Mouse (Mus musculus) neural tube, embryonic 14.5 days (tissue): Measurements from ENCODE around the gene Csrnp2. TPM values are rescaled to one million over a fixed set of nuclear protein-coding genes. Genes with fewer than 3 reads are reported as not detected.

Source experiments
- ATAC-seq: fragments of 200-750 bp; cut with Nextera tagmentation; 2 replicates; pipeline ENCODE4 v1.8.0; 2017; ENCODE audit warnings: low read depth, mild to moderate bottlenecking, moderate TSS enrichment, moderate library complexity
- H3K27ac ChIP-seq: fragments of 300-500 bp; sonication (generic); 2 replicates; pipeline ENCODE4 v1.5.1; 2014; ENCODE audit warnings: low read depth, mild to moderate bottlenecking, control low read depth, low read length, moderate library complexity, mixed read lengths
- H3K27me3 ChIP-seq: fragments of 300-500 bp; sonication (generic); 2 replicates; pipeline ENCODE4 v1.6.1; 2014; ENCODE audit warnings: low read length; ENCODE audit not compliant: control insufficient read depth, insufficient read depth
- H3K36me3 ChIP-seq: fragments of 300-500 bp; sonication (generic); 2 replicates; pipeline ENCODE4 v1.6.1; 2014; ENCODE audit warnings: low read length, mixed read lengths; ENCODE audit not compliant: control insufficient read depth, insufficient read depth
- H3K4me1 ChIP-seq: fragments of 300-500 bp; sonication (generic); 2 replicates; pipeline ENCODE4 v1.6.1; 2014; ENCODE audit warnings: low read length; ENCODE audit not compliant: control insufficient read depth, insufficient read depth
- H3K4me2 ChIP-seq: fragments of 300-500 bp; sonication (generic); 2 replicates; pipeline ENCODE4 v1.6.1; 2014; ENCODE audit warnings: mild to moderate bottlenecking, low read depth, low read length, control low read depth
- H3K4me3 ChIP-seq: fragments of 300-500 bp; sonication (generic); 2 replicates; pipeline ENCODE4 v1.5.1; 2014; ENCODE audit warnings: low read depth, low read length, control low read depth, mixed read lengths
- H3K9ac ChIP-seq: fragments of 300-500 bp; sonication (generic); replicated peaks from 2 replicates; pipeline ENCODE4 v1.6.1; 2014; ENCODE audit warnings: low read depth, mild to moderate bottlenecking, control low read depth, low read length, mixed read lengths
- H3K9me3 ChIP-seq: fragments of 300-500 bp; sonication (generic); 2 replicates; pipeline ENCODE4 v1.6.1; 2016; ENCODE audit warnings: low read length; ENCODE audit not compliant: control insufficient read depth
- WGBS: fragments of 180-500 bp; shearing (Covaris S2); extraction: QIAGEN DNeasy Blood & Tissue Kit; methylation state at CpG from one replicate; pipeline ENCODE4 v1.1.7; 2014; 5-methylcytosine and 5-hydroxymethylcytosine counted together
- polyA plus RNA-seq: library from polyadenylated mRNA; unstranded; fragments of >200 nt; fragmentation: Nextera tagmentation; extraction: Ambion mirVana; gene quantifications from 2 replicates; pipeline ENCODE4 v1.2.1, GENCODE M21; 2014

Gene Csrnp2
- polyA plus RNA-seq, 1 experiment from 2014 or later = 43.0 TPM

GRCm38 (mm10) chr15:100456356-100456991 is 38.8 kb downstream of the Csrnp2 start:
- WGBS = 69% methylated on average over 7 of the region's 7 CpGs
- no peak overlapping the region for H3K9ac ChIP-seq
- H3K27ac ChIP-seq = no peak overlapping the region
- no peak overlapping the region for H3K4me2 ChIP-seq
- no peak overlapping the region for H3K4me3 ChIP-seq
- ATAC-seq = no peak
- H3K36me3 ChIP-seq = no peaks in the 10 kb centered on the region
- H3K9me3 ChIP-seq = no peaks in the 10 kb centered on the region
- no peaks in the 10 kb centered on the region for H3K27me3 ChIP-seq
- H3K4me1 ChIP-seq = no peaks in the 10 kb centered on the region

GRCm38 (mm10) chr15:100452486-100452885 is 42.8 kb downstream of the Csrnp2 start:
- H3K4me2 ChIP-seq = no peak overlapping the region
- no peak overlapping the region for H3K9ac ChIP-seq
- no peaks in the 10 kb centered on the region for H3K9me3 ChIP-seq
- 85% methylated on average over 11 of the region's 11 CpGs for WGBS
- H3K4me3 ChIP-seq = no peak overlapping the region
- no peak for ATAC-seq
- no peaks in the 10 kb centered on the region for H3K27me3 ChIP-seq
- H3K4me1 ChIP-seq = 0 out of 2 replicates have a peak, but pooled peaks cover 3% of the 10 kb centered on the region
- no peak overlapping the region for H3K27ac ChIP-seq
- H3K36me3 ChIP-seq = no peaks in the 10 kb centered on the region

DNA sequence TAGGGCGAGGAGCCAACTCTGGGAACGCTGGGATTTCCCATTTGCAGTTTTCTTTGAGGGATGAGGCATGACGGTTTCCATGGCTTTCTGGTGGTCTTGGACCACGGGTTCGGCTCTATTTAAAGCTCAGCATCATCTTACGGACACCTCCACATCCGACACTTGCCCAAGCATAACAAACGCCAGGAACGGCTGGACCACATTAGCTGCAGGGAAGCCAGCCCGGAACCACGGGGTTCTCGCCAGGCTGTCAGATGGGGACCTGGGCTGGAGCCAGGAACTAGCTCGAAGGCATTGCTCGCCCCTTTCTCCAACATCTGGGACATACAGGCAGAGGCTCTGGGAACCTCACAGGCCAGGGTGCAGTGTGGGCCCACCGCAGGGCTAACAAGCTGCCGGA is 44.0 kb downstream of the Csrnp2 start:
- Histone ChIP-seq H3K27me3 (no peaks in the 10 kb centered on the region), H3K9me3 (no peaks in the 10 kb centered on the region), H3K36me3 (no peaks in the 10 kb centered on the region), H3K4me1 (0 out of 2 replicates have a peak, but pooled peaks cover 3% of the 10 kb centered on the region), H3K9ac (no peak overlapping the region), H3K27ac (no peak overlapping the region), H3K4me2 (no peak overlapping the region), H3K4me3 (no peak overlapping the region)
- no peak for ATAC-seq
- WGBS = 60% methylated on average over 16 of the region's 16 CpGs

DNA sequence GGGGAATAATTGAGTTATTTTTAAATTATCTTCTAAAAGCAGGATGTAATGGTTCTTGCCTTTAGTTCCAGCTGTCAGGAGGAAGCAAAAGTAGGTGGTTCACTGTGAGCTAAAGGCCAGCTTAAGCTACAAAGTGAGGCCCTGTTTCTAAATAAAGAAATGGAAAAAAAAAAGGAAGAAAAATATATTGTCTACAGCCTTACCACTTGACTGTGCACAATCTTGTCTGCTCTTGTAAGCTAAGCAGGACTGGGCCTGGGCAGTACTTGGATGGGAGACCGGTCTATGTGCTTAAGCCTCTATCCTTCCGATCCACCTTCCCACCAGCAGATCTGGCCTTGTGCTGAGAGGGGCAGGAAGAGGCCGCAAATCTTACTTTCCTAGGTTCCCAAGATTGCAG is 45.8 kb downstream of the Csrnp2 start:
- H3K27ac ChIP-seq = no peak overlapping the region
- 86% methylated on average over 3 of the region's 3 CpGs for WGBS
- H3K36me3 ChIP-seq = no peaks in the 10 kb centered on the region
- no peaks in the 10 kb centered on the region for H3K27me3 ChIP-seq
- H3K4me3 ChIP-seq = no peak overlapping the region
- H3K9me3 ChIP-seq = no peaks in the 10 kb centered on the region
- 0 out of 2 replicates have a peak, but pooled peaks cover 3% of the 10 kb centered on the region for H3K4me1 ChIP-seq
- H3K4me2 ChIP-seq = no peak overlapping the region
- no peak overlapping the region for H3K9ac ChIP-seq
- no peak for ATAC-seq

- H3K27ac ChIP-seq = no peak overlapping the region
- no peak for ATAC-seq
- no peaks in the 10 kb centered on the region for H3K27me3 ChIP-seq
- H3K4me1 ChIP-seq = 0 out of 2 replicates have a peak, but pooled peaks cover 3% of the 10 kb centered on the region
- no peaks in the 10 kb centered on the region for H3K9me3 ChIP-seq
- 74% methylated on average over 4 of the region's 4 CpGs for WGBS
- H3K4me3 ChIP-seq = no peak overlapping the region
- H3K9ac ChIP-seq = no peak overlapping the region
- no peak overlapping the region for H3K4me2 ChIP-seq
- H3K36me3 ChIP-seq = no peaks in the 10 kb centered on the region
These were observed 46.7 kb downstream of the Csrnp2 start for GRCm38 (mm10) chr15:100448572-100448971.

DNA sequence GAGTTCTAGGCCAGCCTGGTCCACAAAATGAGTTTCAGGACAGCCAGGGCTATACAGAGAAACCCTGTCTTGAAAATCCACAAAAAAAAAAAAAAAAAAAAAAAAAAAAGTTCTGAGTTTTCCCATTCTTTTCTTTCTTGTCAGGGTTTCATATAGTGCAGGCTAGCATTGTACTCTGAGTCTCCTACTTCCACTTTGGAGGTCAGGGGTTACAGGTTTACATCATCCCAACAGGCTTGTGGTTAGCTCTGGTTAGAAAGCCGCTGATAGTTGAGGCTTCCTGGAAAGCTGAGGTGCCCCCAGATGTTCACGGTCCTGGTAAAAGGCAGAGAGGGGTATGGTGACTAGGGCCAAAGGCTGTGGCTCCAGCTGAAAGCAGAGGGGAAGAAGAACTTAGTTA is 48.4 kb downstream of the Csrnp2 start:
- Histone ChIP-seq H3K36me3 (no peaks in the 10 kb centered on the region), H3K9me3 (no peaks in the 10 kb centered on the region), H3K4me2 (no peak overlapping the region), H3K4me1 (0 out of 2 replicates have a peak, but pooled peaks cover 3% of the 10 kb centered on the region), H3K27ac (no peak overlapping the region), H3K27me3 (no peaks in the 10 kb centered on the region), H3K9ac (no peak overlapping the region), H3K4me3 (no peak overlapping the region)
- 88% methylated on average over 2 of the region's 2 CpGs for WGBS
- no peak for ATAC-seq

- peak; percentile 98 for ATAC-seq
- Histone ChIP-seq H3K4me1 (no peaks in the 10 kb centered on the region), H3K4me3 (peak overlapping the region; percentile 33), H3K36me3 (no peaks in the 10 kb centered on the region), H3K27ac (peak overlapping the region; percentile 85), H3K27me3 (no peaks in the 10 kb centered on the region), H3K4me2 (peak overlapping the region; percentile 75), H3K9me3 (no peaks in the 10 kb centered on the region), H3K9ac (peak overlapping the region; percentile 52)
- 8% methylated on average over 22 of the region's 31 CpGs for WGBS
These were observed 52.0 kb downstream of the Csrnp2 start for GRCm38 (mm10) chr15:100443126-100443922.

DNA sequence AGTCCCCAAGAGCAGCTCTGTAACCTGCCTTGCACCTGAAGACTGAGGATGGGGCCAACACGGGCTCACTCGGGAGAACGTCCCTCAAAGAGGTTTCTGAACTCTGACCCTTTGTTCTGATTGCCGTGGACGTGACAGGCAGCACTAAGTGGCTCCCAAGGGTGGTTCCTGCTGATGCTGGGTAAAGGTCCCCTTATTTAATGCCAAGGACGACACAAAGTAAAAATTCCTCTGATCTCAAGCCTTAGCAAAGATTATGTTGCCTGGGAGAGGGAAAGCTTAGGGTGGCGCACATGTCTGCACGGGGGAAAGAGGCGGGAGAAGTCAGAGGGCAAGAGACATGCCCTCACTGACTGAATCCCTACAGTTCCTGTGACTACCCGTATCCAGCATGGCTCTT is 58.8 kb downstream of the Csrnp2 start:
- no peak for ATAC-seq
- 71% methylated on average over 10 of the region's 10 CpGs for WGBS
- Histone ChIP-seq H3K9me3 (no peaks in the 10 kb centered on the region), H3K4me2 (no peak overlapping the region), H3K36me3 (no peaks in the 10 kb centered on the region), H3K4me3 (no peak overlapping the region), H3K27me3 (no peaks in the 10 kb centered on the region), H3K9ac (no peak overlapping the region), H3K27ac (no peak overlapping the region), H3K4me1 (no peaks in the 10 kb centered on the region)

DNA sequence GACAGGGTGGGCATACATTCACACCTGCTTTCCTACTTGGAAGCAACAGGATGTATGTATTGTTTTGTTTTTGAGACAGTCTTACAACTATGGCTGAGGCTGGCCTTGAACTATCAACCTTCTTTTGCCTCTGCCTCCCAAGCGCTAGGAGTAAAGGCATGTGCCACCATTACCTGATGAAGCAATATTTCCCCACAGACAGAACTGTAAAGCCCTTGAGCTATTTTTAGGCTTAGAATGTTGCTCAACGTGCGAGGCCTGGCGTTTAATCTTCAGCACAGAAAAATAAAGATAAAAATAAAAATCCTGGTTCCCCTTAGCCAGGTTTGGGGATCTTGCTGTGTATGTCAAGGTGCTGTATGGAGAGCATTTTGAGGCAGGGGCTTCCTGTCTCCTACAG is 59.2 kb downstream of the Csrnp2 start:
- Histone ChIP-seq H3K4me3 (no peak overlapping the region), H3K9ac (no peak overlapping the region), H3K27me3 (no peaks in the 10 kb centered on the region), H3K4me2 (no peak overlapping the region), H3K4me1 (no peaks in the 10 kb centered on the region), H3K27ac (no peak overlapping the region), H3K36me3 (no peaks in the 10 kb centered on the region), H3K9me3 (no peaks in the 10 kb centered on the region)
- 92% methylated on average over 4 of the region's 4 CpGs for WGBS
- no peak for ATAC-seq
